Mouse (Mus musculus) adrenal gland, adult 18-20 months (tissue): ENCODE data around the gene Nme2. TPM values are rescaled to one million over a fixed set of nuclear protein-coding genes. Genes with fewer than 3 reads are reported as not detected.
A peak's percentile ranks its signal among the peaks of the same experiment; 100 is the strongest.
"Not testable (repeated sequence)": the region's sequence is repeated elsewhere in the genome, so short reads cannot be mapped to it uniquely, and the experiment has no call there.

ENCODE experiments used
- DNase-seq, 2 experiments: peaks; one replicate each; pipeline ENCODE4 v3.0.0; 2021 to 2022; ENCODE audit warnings: low spot score in 2 of 2
- total RNA-seq, 2 experiments: library from RNA; stranded (reverse); gene quantifications; 1 replicate in 1 of 2; 2 replicates in 1 of 2; pipeline ENCODE4 v1.2.3; 2021

The Nme2 gene
- total RNA-seq, 2 experiments from 2014 or later: 444 to 476 TPM

- DNase-seq: peak; percentile 94 to 95
Observed at GRCm38 (mm10) chr11:93968005-93968847, 12.2 kb upstream of the Nme2 start, which contains the start of the genes Gm20390 and Nme1. Gene Gm20390 (minus strand): TSS chr11:93968293. Gene Nme1 (minus strand): TSS chr11:93968521.

GRCm38 (mm10) chr11:93967381-93967780, 11.3 kb upstream of the Nme2 start:
- no peak for DNase-seq

DNA sequence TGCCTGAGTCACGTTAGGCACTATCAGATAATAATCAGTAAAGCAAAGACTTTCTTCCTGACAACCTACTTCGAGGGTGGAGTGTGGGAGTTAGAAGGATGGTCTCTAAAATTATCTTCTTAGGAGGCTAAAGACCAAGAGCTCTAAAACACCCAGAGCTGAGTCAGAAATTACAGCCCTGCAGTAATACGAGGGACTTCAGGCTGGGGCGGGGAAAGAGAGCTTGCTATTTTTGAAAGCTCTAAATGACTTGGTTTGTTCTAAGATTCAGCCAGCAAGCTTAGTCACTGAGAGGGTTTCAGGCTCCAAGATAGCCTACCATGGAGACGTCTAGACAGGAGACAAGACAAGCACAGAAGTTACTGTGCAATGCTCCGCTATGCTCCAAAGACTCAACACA, 9.3 kb upstream of the Nme2 start:
- no peak for DNase-seq

DNA sequence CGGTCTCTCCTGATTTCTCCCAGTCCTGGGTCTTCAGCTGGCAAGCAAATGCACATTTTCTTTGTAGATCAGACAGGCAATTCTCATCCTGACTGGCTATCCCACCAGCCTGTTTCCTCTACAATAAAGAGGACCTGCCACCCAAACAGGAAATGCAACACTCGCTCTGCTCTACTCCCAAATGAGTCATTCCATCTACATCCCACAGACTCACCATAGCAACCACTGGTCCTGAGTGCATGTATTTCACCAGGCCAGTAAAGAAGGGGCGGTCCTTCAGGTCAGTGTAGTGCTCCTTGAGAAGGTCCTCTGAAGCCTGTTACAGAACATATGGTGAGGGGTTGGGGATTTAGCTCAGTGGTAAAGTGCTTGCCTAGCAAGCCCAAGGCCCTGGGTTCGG, 7.0 kb upstream of the Nme2 start:
- DNase-seq: no peak

DNA sequence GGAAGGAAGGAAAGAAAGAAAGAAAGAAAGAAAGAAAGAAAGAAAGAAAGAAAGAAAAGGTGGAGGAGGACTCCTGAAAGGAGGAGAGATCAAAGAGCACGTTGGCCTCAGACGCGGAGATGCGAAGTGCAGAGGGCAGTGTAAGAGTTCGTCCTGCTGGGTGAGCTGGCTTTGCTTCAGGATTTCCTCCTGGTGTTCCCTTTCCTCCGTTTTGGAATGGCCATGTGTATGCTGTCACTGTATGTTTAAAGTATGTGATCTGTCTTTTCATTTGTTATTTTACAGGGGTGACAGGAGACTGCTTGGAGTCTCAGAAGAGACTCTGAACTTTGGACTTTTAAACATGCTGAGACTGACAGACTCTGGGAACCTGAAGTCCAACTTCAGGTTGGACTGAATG, 5.4 kb upstream of the Nme2 start:
- no peak for DNase-seq

- DNase-seq: no peak
Observed at GRCm38 (mm10) chr11:93957746-93958145, 1.7 kb upstream of the Nme2 start.

- DNase-seq: no peak
Observed at GRCm38 (mm10) chr11:93957031-93957555, 1.0 kb upstream of the Nme2 start.

- peak; percentile 87 to 89 for DNase-seq
Observed at GRCm38 (mm10) chr11:93955256-93956150, 556 bp downstream of the Nme2 start.

- DNase-seq: no peak
Observed at GRCm38 (mm10) chr11:93954738-93955255, 1.3 kb downstream of the Nme2 start.

GRCm38 (mm10) chr11:93952376-93952775, 3.7 kb downstream of the Nme2 start:
- DNase-seq: no peak

- no peak for DNase-seq
Observed at GRCm38 (mm10) chr11:93950045-93950444, 6.0 kb downstream of the Nme2 start.

GRCm38 (mm10) chr11:93948887-93949567, 7.0 kb downstream of the Nme2 start:
- DNase-seq: no peak

DNA sequence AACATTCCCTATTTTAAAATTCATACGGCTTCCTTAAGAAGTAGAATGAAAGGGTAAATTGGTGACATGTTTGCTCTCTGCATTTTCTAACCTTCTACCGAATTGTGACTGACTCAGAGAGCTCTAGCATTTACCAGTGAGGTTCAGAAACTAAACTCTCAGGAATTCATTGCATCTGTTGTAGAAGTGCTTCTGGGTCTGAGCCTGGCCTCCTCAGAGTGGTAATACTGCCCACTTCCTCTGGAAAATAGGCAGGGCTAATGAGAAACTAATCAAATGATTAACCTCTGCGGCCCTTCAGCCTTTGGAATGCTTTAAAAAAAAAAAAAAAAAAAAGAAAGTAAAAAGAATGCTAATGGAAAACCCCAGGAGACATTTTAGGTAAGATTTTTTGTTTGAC, 11.1 kb downstream of the Nme2 start:
- DNase-seq: no peak

DNA sequence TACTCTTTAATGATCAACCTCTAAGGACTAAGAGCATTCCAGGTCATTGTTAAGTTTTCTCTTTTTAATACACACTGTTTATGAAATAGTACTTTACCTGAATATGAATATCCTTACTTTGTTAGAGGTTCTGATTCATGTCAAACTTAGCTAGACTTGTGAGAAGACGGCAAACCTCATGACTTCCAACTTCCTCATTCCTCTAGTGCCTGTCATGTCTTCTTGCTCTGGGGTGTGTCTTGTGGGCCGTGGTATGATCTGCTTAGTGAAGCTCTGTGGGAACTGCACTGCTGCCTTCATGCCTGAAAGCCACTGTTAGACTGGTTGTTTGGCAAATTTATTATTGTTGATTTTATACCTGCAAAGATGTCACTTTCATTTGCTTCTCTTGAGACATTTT, 15.2 kb downstream of the Nme2 start:
- DNase-seq: no peak

DNA sequence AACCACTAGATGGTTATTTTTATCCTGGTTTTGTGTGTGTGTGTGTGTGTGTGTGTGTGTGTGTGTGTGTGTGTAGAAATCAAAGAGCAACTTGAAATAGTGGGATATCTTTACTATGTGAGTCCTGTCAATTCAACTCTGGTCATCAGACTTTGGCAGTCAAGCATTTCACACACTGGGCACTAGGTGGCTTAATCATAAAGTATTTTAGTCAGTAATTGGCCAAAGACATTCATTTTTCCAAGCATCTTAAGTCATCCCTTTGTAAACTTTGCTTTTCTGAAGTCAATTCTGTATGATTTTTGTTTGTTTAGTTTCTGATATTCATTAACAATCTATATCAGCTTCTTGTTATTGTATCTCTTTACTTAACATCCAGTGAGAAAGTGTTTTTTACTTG, 27.0 kb downstream of the Nme2 start:
- no peak for DNase-seq

DNA sequence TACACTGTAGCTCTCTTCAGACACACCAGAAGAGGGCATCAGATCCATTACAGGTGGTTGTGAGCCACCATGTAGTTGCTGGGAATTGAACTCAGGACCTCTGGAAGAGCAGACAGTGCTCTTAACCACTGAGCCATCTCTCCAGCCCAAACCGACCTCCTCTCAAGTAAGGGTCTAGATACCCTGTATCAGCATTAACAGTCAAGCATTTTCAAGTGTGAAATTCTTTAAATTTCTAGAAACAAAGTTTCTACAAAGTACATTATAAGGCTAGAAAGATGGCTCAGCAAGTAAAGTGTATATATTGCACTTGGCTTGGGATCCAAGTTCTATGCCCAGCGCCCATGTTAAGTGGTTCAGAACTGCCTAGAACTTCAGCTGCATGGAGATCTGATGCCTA, 41.0 kb downstream of the Nme2 start:
- not testable (repeated sequence) for DNase-seq

- no peak for DNase-seq
Observed at GRCm38 (mm10) chr11:93911603-93912002, 44.5 kb downstream of the Nme2 start.

DNA sequence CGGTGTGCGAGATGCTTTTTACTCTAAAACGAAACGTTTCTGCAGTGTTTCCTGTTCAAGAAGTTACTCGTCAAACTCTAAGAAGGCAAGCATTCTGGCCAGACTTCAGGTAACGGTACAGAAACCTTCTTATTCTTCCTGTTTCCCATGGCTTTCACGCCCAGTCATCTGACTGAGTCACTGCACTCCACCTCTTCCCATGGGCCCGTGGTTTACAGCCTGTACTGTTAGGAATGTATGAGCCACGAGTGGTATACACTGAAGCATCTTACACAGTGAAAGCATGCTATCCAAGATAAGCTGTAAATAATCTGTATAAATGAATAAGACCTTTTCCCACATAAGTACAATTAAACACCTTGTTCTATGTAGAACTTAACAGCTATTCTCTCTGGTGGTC, 47.2 kb downstream of the Nme2 start:
- no peak for DNase-seq

- DNase-seq: no peak
Observed at GRCm38 (mm10) chr11:93907839-93908238, 48.2 kb downstream of the Nme2 start.

- DNase-seq: no peak
Observed at GRCm38 (mm10) chr11:93906834-93907233, 49.2 kb downstream of the Nme2 start.
